Mouse (Mus musculus) cortical plate, adult 2 months (tissue): ENCODE measurements around the gene Mamdc4. TPM values are rescaled to one million over a fixed set of nuclear protein-coding genes. Genes with fewer than 3 reads are reported as not detected.

Experiments
- H3K27ac ChIP-seq: fragments of 200-500 bp; 2 replicates; pipeline ENCODE4 v1.5.1; 2012; ENCODE audit warnings: low read length, control low read depth, inconsistent platforms; ENCODE audit not compliant: insufficient read depth
- H3K4me1 ChIP-seq: fragments of 200-500 bp; 2 replicates; pipeline ENCODE4 v1.6.1; 2011; ENCODE audit warnings: low read length; ENCODE audit not compliant: control insufficient read depth, insufficient read depth
- H3K4me3 ChIP-seq: fragments of 200-500 bp; 2 replicates; pipeline ENCODE4 v1.5.1; 2011; ENCODE audit warnings: mild to moderate bottlenecking, low read length, control low read depth; ENCODE audit not compliant: insufficient read depth
- CTCF ChIP-seq: fragments of 200-500 bp; IDR thresholded peaks from 2 replicates; pipeline ENCODE4 v1.5.1; 2011; ENCODE audit warnings: mild to moderate bottlenecking, control low read depth, low read length; ENCODE audit not compliant: insufficient read depth; ENCODE audit errors: extremely low read depth
- POLR2A ChIP-seq: fragments of 200-500 bp; IDR thresholded peaks from 2 replicates; pipeline ENCODE4 v1.6.1; 2011; ENCODE audit warnings: mild to moderate bottlenecking, low read length, control low read depth; ENCODE audit not compliant: insufficient read depth; ENCODE audit errors: extremely low read depth
- polyA plus RNA-seq: library from polyadenylated mRNA; depleted of rRNA; stranded (reverse); fragments of >200 nt; gene quantifications from 2 replicates; pipeline ENCODE4 v1.2.3, GENCODE M21; 2012; rRNA removed

Gene Mamdc4
- polyA plus RNA-seq, result 1.1 and 1.2 TPM in 2 replicates

DNA sequence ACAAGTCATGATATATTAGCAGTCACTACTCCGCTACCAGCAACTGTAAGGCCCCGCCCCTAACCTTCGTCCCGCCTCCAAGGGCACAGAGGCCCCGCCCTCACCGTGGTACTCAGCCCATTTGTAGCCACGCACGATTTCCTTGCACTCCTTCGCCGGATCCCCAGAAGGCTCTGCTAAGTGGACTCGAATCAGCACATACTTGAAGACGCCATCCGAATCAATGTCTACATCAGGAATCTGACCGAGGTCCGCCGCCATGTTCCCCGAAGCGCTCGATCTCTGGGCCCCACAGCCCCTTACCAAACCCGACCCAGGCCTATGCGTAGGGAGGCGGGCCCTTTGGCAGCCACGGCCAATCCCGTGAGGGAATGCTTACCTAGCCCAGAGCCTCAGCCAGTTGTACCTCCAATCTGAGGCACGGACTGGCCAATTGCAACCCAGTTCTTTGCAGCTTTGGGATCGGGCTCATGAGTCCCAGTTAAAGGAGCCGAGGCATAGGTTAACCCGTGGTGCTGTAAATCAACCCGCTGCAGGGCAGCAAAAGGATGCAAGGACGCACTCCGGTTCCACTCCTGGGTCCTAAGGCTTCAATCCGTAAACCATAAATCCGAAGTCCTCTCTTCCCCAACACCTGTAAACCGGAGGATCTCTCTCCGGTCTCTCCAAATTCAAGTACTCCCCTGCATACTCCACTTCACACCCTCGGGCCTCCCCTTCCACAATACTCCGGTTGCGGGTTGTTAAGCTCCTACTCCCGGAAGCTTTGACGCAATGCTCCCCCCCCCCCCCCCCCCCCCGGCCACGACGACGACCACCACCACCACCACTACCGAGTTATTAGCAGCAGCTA, at the start of gene Mamdc4, which contains the start of gene Phpt1:
Gene Mamdc4, minus strand, starts transcription at position 267 of the 853 bp plus-strand sequence.
Gene Phpt1, minus strand, starts transcription at position 646 of the 853 bp plus-strand sequence.
- Histone ChIP-seq H3K4me3 (peak within 1 kb of the TSS; percentile 39), H3K27ac (peak within 1 kb of the TSS; percentile 29), H3K4me1 (peaks cover 6% of the 10 kb centered on the region)
- TF ChIP-seq CTCF (no peak), POLR2A (peak; percentile 68)

DNA sequence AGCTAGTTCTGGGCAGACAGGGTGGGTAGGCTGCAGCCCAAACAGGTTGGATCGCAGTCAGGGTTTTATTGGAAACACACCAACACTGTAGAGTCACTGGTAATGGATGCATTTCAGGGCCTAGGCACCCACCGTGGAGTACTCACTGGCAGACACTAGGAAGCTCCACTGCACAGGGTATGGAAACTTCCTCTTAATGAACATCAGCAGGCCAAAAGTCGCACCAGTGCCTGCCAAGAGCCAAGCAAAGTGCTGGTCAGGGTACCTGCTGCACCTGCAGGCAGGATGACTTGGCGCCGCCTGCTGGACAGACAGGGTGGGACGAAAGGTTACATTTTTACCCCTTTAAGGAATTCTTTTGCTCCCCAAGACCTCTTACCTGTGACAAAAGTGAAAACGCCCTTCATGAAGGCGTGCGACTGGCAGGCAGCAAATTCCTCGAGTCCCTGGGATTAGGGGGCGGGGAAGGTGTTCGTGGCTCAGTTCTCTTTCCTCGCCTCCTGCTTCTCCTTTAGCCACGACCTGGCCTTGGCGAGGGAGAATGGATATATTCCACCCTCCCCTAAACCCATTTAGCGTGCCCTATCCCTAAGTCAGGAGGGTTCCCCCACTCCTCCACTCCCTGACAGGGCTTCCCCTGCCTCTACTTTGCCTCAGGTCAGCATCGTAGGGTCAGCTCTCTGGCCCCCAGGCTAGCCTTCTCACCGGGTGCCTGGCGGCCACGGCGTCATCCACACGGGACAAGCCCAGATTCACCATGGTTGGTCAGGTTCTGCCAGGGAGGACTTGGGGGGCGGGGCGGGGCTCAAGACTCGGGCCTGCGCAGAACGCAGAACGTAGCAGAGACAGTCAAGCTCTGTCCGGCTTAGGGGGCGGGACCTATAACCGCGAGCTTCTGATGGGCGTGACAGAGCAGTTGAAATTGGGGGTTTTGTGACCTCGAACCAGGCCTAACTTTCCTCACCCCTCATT, 46.9 kb upstream of the Mamdc4 start, which contains the start of gene Tmem141:
Gene Tmem141, minus strand, starts transcription at position 777 of the 972 bp plus-strand sequence.
- peak within 1 kb of the TSS; percentile 47 for H3K27ac ChIP-seq
- peak; percentile 55; the same call in 1 of the 2 replicates for TF ChIP-seq POLR2A
- peak; percentile 48 for TF ChIP-seq CTCF

DNA sequence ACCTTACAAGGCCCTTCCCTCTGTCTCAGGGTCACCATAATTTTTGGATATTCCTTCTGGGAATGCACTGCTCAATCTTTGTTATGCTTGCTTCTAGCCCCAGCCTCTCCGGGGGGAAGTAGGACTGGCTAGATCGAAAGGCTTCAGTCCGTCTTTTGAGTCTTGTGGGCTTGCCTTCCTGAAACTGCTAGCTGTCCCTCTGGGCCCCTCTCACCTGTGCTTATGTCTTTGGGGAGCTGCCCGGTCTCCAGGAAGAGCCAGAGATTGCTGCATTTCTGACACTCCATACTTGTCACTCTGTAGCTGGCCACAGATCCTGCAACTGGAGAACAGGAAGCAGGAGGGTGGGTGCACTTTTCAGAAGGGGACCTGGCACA, 46.2 kb upstream of the Mamdc4 start:
- H3K4me3 ChIP-seq, result peak overlapping the region; percentile 73; the same call in 1 of the 2 replicates
- no peak overlapping the region for H3K27ac ChIP-seq
- H3K4me1 ChIP-seq, result no peaks in the 10 kb centered on the region
- TF ChIP-seq POLR2A (no peak), CTCF (no peak)

More for the DNA sequence above, 46.9 kb upstream of the Mamdc4 start, which contains the start of gene Tmem141:
- Histone ChIP-seq H3K4me3 (peak within 1 kb of the TSS; percentile 73), H3K4me1 (no peaks in the 10 kb centered on the region)

DNA sequence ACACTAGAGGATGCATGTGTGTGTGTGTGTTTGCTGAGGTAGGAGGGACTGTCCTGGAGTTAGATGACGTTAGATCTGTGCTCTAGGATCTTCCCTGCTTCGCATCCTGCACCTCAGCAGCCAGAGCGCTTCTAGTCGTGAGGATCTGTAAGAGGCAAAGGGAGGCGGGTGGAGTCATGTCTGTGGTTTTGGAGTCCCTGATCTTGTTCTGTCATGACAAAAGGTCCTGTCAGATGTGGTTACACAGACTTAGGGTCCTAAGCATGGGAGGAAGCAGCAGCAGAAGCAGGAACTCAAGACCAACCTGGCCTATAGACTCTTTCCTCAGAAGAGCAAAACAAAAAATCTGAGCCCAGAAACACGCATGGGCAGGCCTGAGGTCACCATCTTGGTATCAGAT, 45.7 kb upstream of the Mamdc4 start:
- Histone ChIP-seq H3K4me3 (no peak overlapping the region), H3K27ac (no peak overlapping the region), H3K4me1 (no peaks in the 10 kb centered on the region)
- TF ChIP-seq CTCF (no peak), POLR2A (no peak)

DNA sequence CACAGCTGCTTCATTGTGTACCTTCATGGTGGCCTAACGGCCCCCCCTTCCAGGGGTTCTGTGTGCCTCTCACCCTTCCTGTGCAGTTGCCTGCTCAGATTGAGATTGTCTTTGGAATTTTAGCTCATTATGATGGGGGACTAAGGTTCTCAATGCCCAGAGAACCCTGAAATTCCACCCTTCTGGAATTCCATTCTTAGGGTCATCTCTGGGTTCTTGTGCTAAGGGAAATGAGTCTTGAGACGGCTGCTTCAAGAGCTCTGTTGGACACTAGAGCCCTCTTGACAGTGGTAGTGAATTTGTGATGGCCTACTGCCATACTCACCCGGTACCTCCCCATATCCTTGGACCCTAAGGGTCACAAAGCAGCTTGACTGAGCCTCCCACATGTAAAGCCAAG, 42.9 kb upstream of the Mamdc4 start, which contains the start of gene Ccdc183:
Gene Ccdc183, minus strand, starts transcription at position 101 of the 400 bp plus-strand sequence.
- no peak within 1 kb of the TSS for H3K4me3 ChIP-seq
- H3K4me1 ChIP-seq, result no peaks in the 10 kb centered on the region
- no peak within 1 kb of the TSS for H3K27ac ChIP-seq
- no peak for TF ChIP-seq CTCF
- no peak for TF ChIP-seq POLR2A

DNA sequence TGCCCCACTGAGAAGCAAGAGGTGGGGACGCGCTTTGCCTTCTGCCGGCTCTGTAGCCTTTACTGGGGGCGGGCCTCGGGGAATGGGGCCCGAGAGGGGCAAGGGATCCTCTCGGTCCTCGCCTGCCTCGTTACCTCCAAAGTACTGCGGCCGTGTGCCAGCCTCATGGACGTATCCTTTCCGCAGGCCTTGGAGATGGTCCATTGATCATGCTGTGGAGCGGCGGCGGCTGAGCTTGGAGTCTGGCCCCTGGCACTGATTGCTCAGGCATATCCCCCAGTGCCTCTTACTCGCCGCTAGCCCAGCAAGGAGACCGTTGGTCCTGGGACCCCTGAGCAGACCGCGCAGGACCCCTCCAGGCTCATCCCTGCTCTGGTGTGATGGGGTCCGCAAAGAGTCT, 41.8 kb upstream of the Mamdc4 start:
- TF ChIP-seq POLR2A, result no peak
- TF ChIP-seq CTCF, result no peak
- H3K4me1 ChIP-seq, result no peaks in the 10 kb centered on the region
- no peak overlapping the region for H3K4me3 ChIP-seq
- H3K27ac ChIP-seq, result no peak overlapping the region

DNA sequence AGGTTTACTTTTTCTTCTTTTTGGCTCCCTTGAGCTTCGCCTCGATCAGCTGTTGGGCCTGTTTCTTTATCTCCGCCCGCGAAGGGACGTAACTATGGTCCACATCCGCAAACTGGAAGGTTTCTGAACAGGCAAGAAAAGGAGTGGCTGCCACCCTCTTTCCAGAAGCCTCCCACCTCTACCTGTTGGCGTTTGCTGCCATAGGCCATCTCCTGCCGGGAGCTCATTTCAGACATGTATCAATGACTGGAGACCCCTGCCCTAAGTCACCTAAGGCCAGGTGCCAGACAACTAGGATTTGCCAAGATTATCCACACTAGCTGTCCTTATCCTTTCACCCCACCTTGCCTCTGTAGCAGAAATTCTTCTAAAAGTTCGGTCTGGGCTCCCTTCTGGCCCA, 34.0 kb upstream of the Mamdc4 start:
- TF ChIP-seq CTCF, result no peak
- no peak for TF ChIP-seq POLR2A

DNA sequence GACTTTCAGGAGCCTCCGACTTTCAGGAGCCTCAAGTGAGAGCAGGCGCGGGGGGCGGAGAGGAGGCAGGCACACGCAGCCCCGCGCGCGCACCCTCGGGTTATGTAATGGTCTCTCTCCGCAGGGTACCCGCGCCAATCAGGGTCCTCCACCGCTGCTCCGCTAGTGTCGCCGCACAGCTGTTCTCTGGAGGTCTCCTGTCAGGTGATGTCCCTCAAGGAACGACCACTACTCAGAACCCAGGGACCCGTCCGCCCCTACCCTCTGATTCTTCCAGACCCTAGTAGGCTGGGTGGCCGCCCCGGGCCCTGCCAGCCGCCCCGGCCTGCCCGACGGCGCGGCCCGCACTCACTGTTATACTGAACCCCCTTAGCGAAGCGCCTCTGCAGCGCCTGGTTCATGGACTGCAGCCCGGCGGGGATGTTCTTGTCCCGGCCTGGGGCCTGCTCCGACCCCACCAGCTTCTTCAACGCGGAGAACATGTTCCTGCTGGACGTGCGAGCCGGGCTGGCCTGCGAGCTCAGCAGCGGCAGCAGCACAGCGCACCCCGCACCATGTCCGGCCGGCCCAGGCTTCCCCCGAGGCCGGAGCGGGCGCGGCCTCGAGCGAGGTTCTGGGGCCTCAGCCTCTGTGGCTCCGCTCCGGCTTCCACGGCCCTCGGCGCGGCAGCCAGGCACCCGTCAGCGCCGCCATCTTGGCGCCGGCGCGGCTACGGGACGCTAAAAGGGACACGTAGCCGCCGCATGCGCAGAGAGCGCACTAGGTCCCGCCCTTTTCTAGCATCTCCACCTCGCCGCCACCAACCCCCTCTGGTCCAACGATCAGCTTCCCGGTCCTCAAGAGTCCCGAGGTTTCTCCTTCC, 33.3 kb upstream of the Mamdc4 start, which contains the start of gene Rabl6:
Gene Rabl6, minus strand, starts transcription at position 761 of the 862 bp plus-strand sequence.
- H3K27ac ChIP-seq, result peak within 1 kb of the TSS; percentile 91
- H3K4me1 ChIP-seq, result peaks cover 7% of the 10 kb centered on the region
- peak within 1 kb of the TSS; percentile 72 for H3K4me3 ChIP-seq
- TF ChIP-seq POLR2A, result peak; percentile 85
- TF ChIP-seq CTCF, result no peak

More for the DNA sequence above, 34.0 kb upstream of the Mamdc4 start:
- no peak overlapping the region for H3K27ac ChIP-seq
- H3K4me3 ChIP-seq, result peak overlapping the region; percentile 72
- H3K4me1 ChIP-seq, result peaks cover 7% of the 10 kb centered on the region

DNA sequence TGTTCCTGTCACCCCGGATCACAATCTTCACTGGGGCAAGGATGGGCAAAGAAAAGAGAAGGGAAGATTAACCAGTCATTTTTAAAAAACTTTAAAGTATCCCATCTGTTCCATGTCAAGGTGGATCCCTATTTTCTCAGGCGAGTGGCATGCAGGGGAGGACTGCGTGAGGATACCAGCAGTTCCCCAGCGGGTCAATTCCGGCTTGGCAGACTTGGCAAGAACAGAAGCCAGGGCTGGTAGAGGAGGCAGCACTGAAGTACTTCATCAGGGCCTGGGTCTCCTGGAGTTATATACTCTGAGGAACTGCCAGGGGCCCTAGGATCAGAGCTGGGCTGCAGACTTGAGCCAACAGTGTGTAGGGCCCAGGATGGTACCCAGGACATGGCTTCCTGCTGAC, 27.9 kb upstream of the Mamdc4 start:
- H3K4me3 ChIP-seq, result no peak overlapping the region
- H3K27ac ChIP-seq, result no peak overlapping the region
- peaks cover 5% of the 10 kb centered on the region for H3K4me1 ChIP-seq
- TF ChIP-seq POLR2A (no peak), CTCF (no peak)
